Mouse (Mus musculus) testis, adult 2 months (tissue): ENCODE results near the gene Snw1.
"Not testable (repeated sequence)": the region's sequence is repeated elsewhere in the genome, so short reads cannot be mapped to it uniquely, and the experiment has no call there.

ENCODE experiments used
- CTCF ChIP-seq: fragments of 200-500 bp; IDR thresholded peaks from 2 replicates; pipeline ENCODE4 v1.5.1; 2012; ENCODE audit warnings: low read depth, mild to moderate bottlenecking, inconsistent platforms, low read length, moderate library complexity; ENCODE audit not compliant: control insufficient read depth, insufficient read depth, insufficient replicate concordance
- POLR2A ChIP-seq: fragments of 200-500 bp; IDR thresholded peaks from 2 replicates; pipeline ENCODE4 v1.6.1; 2012; ENCODE audit warnings: low read depth, mild to moderate bottlenecking, inconsistent platforms, low read length, moderate library complexity; ENCODE audit not compliant: control insufficient read depth

DNA sequence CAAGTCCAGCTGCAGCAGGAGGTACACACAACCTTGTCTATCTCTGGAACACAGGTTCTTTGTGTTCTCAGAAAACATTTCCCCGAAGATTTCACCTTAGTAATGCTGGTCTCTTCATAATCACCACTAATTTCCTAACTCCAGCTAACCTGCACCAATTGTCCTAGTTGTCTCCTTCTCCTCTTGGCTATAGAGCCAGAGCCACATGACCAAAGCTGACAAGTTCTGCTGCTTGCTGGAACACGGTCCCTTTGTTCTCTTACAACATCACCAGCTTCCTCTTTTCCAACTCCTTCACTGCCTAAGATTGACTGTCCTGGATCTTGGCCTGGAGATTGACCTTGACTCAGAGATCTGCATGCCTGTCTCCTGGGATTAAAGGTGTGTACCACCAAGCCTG, 16.6 kb upstream of the Snw1 start:
- TF ChIP-seq CTCF, POLR2A: not testable (repeated sequence)
